Comparison of ENCODE assay signal across 7 mouse cellular contexts in the genomic region with DNA sequence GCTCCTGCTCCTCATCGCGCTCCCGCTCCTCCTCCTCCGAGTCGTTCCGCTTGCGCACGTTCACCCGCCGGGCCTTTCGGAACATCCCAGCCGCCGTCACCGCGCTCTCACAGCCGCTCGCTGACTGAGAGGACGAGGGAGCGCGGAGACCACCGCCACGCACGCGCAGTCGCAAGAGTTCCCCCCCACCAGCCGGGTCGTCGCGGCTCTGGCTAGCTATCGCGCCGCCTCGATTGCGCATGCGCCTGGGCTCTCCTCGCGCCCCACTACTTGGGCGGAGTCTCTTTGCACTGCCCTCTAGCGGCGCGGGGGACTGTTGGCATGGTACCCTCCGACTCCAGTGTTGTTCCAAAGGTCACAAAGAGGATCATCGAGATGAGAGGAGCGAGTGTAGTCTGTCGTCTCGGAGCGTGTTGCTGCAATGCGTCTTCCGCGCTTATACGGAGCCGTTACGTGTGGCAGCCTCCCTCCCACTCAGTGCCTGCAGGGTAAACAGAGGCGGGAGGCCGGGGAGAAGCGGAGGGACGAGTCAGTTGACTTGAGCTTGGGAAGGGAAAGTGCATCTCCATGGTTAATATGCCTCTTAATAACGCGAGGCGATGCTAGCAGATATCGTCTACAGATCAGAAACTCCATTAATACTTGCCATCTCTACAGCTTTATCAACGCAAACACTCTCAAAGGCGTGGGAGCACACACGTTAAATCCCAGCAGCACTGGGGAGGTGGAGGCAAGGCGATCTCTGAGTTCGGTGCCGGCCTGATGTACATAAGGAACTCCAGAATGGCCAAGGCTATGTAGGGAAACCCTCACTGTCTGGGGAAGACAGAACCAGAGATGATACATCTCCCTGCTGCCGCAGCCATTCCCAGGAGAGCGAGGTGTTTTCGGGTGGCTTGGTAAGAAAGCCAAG. TPM values are rescaled to one million over a fixed set of nuclear protein-coding genes. Genes with fewer than 3 reads are reported as not detected.
DNase-seq lines count a peak whose midpoint lies in the region; ATAC-seq lines count a peak whose summit lies in the region.

A gene (minus strand): TSS at position 274 of the 913 bp plus-strand sequence.

- peak within 1 kb of the TSS; percentile 95 for H3K4me3 ChIP-seq in intestine, embryonic 16.5 days (ENCODE audit: low read length)
- peak within 1 kb of the TSS; percentile 80 for H3K4me3 ChIP-seq in midbrain, embryonic 11.5 days (ENCODE audit: low read depth, low read length)

- H3K9me3 ChIP-seq in intestine, embryonic 16.5 days (ENCODE audit: control insufficient read depth, low read length): no peaks in the 10 kb centered on the region
- no peaks in the 10 kb centered on the region for H3K9me3 ChIP-seq in midbrain, embryonic 11.5 days (ENCODE audit: control insufficient read depth, low read length)

- H3K27ac ChIP-seq in intestine, embryonic 16.5 days (ENCODE audit: low read length): peak within 1 kb of the TSS; percentile 97
- H3K27ac ChIP-seq in midbrain, embryonic 11.5 days (ENCODE audit: low read depth, low read length): peak within 1 kb of the TSS; percentile 94

- peak; percentile 97 for DNase-seq in adrenal gland, adult 8-10 months
- peak; percentile 99 for DNase-seq in embryo, embryonic 9.5 days (ENCODE audit: extremely low spot score)
- DNase-seq in gastrocnemius, postnatal 4 days (ENCODE audit: low spot score in 2 of 2): peak; percentile 98 to 99
- peak; percentile 99 for DNase-seq in left cerebral cortex, postnatal 36 days (ENCODE audit: low spot score in 2 of 2)
- DNase-seq in midbrain, embryonic 11.5 days (ENCODE audit: low spot score, missing footprints): peak; percentile 100
- peak; percentile 98 for DNase-seq in skeletal muscle tissue, adult 2 months (ENCODE audit: low read depth, low spot score)

- H3K9ac ChIP-seq in intestine, embryonic 16.5 days (ENCODE audit: low read depth, low read length): peak within 1 kb of the TSS; percentile 96
- H3K9ac ChIP-seq in midbrain, embryonic 11.5 days (ENCODE audit: low read length): peak within 1 kb of the TSS; percentile 98

- ATAC-seq in intestine, embryonic 16.5 days: peak; percentile 95
- ATAC-seq in midbrain, embryonic 11.5 days (ENCODE audit: low FRiP score): peak; percentile 97

- no peaks in the 10 kb centered on the region for H3K36me3 ChIP-seq in intestine, embryonic 16.5 days (ENCODE audit: control insufficient read depth, insufficient read depth, low read length)
- 0 out of 2 replicates have a peak, but pooled peaks cover 2% of the 10 kb centered on the region for H3K36me3 ChIP-seq in midbrain, embryonic 11.5 days (ENCODE audit: control insufficient read depth, insufficient read depth, low read length)

- peaks cover 3% of the 10 kb centered on the region; the same call in 1 of the 2 replicates for H3K4me1 ChIP-seq in intestine, embryonic 16.5 days (ENCODE audit: control insufficient read depth, insufficient read depth, low read length)
- H3K4me1 ChIP-seq in midbrain, embryonic 11.5 days (ENCODE audit: control insufficient read depth, insufficient read depth, low read length): peaks cover 6% of the 10 kb centered on the region

- H3K27me3 ChIP-seq in intestine, embryonic 16.5 days (replicated peaks; ENCODE audit: control insufficient read depth, insufficient read depth, low read length): no peaks in the 10 kb centered on the region
- no peaks in the 10 kb centered on the region for H3K27me3 ChIP-seq in midbrain, embryonic 11.5 days (ENCODE audit: control insufficient read depth, insufficient read depth, low read length)

- WGBS in intestine, embryonic 16.5 days: 1% methylated on average over 70 of the region's 70 CpGs
- WGBS in midbrain, embryonic 11.5 days: 2% methylated on average over 63 of the region's 70 CpGs

- H3K4me2 ChIP-seq in intestine, embryonic 16.5 days (ENCODE audit: low read depth, low read length): peak within 1 kb of the TSS; percentile 82
- peak within 1 kb of the TSS; percentile 73 for H3K4me2 ChIP-seq in midbrain, embryonic 11.5 days

- intact Hi-C loops in left cerebral cortex, postnatal 36 days (cut with DNase I): loop anchor here (1.0 kb wide), 2 partner anchors 29 to 33 kb away; a partner anchor contains a TSS

RNA-seq across cellular contexts. Expression of the gene that starts here (rescaled TPM):
- 10 to 100 TPM; 45.8 to 77.8 (median 53.7) TPM for total RNA-seq in adrenal gland, adult 8-10 months (2022)
- 10 to 100 TPM; 30.5 to 42.7 TPM for total RNA-seq in gastrocnemius, postnatal 4 days (2021)
- 33.4 and 35.9 TPM in 2 replicates for polyA plus RNA-seq in intestine, embryonic 16.5 days (2015; fragmentation: Nextera tagmentation; extraction: Ambion mirVana)
- 10 to 100 TPM; 39.7 to 74.0 TPM for total RNA-seq in left cerebral cortex, postnatal 36 days (2021)
- 86.4 and 97.2 TPM in 2 replicates for polyA plus RNA-seq in midbrain, embryonic 11.5 days (2014; fragmentation: Nextera tagmentation; extraction: Ambion mirVana)

Comparison
In these comparisons a context has a peak if more than half of its experiments do, and no peak if none do; other contexts are left out.
1. Peak in every context shown above with its lines: DNase-seq, ATAC-seq, H3K4me3 ChIP-seq and H3K27ac ChIP-seq.